Mouse (Mus musculus) thymus, adult 2 months (tissue): ENCODE measurements around the gene Arfgef2.

Experiments used
- CTCF ChIP-seq: fragments of 200-500 bp; IDR thresholded peaks from 2 replicates; pipeline ENCODE4 v1.5.1; 2012; ENCODE audit warnings: mild to moderate bottlenecking, control low read depth, low read length, moderate library complexity, borderline replicate concordance; ENCODE audit not compliant: control insufficient read depth, poor library complexity, insufficient read depth; ENCODE audit errors: extremely low read depth
- POLR2A ChIP-seq: fragments of 200-500 bp; IDR thresholded peaks from 2 replicates; pipeline ENCODE4 v1.6.1; 2012; ENCODE audit warnings: mild to moderate bottlenecking, low read length, control low read depth, moderate library complexity; ENCODE audit not compliant: control insufficient read depth, poor library complexity, insufficient read depth; ENCODE audit errors: extremely low read depth

DNA sequence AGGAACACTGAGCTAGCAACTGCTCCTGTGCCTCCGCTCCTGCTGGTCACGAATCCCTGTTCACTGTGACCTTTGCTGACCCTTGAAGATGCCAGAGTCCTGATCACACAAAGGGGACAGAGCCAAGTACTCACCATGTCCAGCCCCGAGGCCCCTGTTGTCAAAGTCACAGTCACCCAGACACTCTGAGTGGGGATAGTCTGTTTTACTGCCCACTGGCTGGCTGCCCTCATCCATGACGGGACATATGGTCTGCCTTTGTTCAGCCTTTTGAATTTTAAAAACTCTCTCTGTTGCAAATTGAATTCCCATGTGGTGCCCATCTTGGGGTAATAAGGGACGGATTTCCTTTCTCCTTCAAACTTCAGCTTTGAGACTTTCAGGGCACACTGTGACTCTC is 41.3 kb upstream of the Arfgef2 start:
- TF ChIP-seq CTCF (no peak), POLR2A (no peak)
